Mouse (Mus musculus) CH12.LX (cell line): ENCODE measurements around the gene Mptx2.

Experiments
- BHLHE40 ChIP-seq: IDR thresholded peaks from 2 replicates; pipeline ENCODE4 v1.6.1; 2011; ENCODE audit warnings: mild to moderate bottlenecking, low read depth, low read length, improper control_type of control experiment
- CHD1 ChIP-seq: IDR thresholded peaks from 2 replicates; pipeline ENCODE4 v1.6.1; 2012; ENCODE audit warnings: low read depth, low read length, improper control_type of control experiment, inconsistent platforms
- CTCF ChIP-seq, 2 experiments: IDR thresholded peaks in 1 of 2; conservative IDR thresholded peaks in 1 of 2; 2 replicates each; pipeline ENCODE4 v1.5.1; 2011 to 2012; ENCODE audit warnings: low read depth in 2 of 2, low read length in 2 of 2, improper control_type of control experiment in 1 of 2, inconsistent platforms in 1 of 2, mild to moderate bottlenecking in 1 of 2, moderate library complexity in 1 of 2
- EP300 ChIP-seq: IDR thresholded peaks from 2 replicates; pipeline ENCODE4 v1.6.1; 2011; ENCODE audit warnings: low read length, improper control_type of control experiment
- GABPA ChIP-seq: IDR thresholded peaks from 2 replicates; pipeline ENCODE4 v1.6.1; 2012; ENCODE audit warnings: low read depth, low read length, improper control_type of control experiment, inconsistent platforms; ENCODE audit not compliant: insufficient replicate concordance
- HCFC1 ChIP-seq: IDR thresholded peaks from 2 replicates; pipeline ENCODE4 v1.6.1; 2012; ENCODE audit warnings: low read depth, mild to moderate bottlenecking, inconsistent platforms, low read length, improper control_type of control experiment
- IRF4 ChIP-seq: IDR thresholded peaks from 2 replicates; pipeline ENCODE4 v1.6.1; 2014; ENCODE audit warnings: low read depth, mild to moderate bottlenecking, inconsistent platforms, low read length, improper control_type of control experiment
- KAT2A ChIP-seq: IDR thresholded peaks from 2 replicates; pipeline ENCODE4 v1.6.1; 2012; ENCODE audit warnings: low read length, improper control_type of control experiment, inconsistent platforms; ENCODE audit not compliant: insufficient replicate concordance
- MYC ChIP-seq: IDR thresholded peaks from 2 replicates; pipeline ENCODE4 v1.6.1; 2011; ENCODE audit warnings: low read depth, mild to moderate bottlenecking, improper control_type of control experiment, low read length
- POLR2A ChIP-seq: IDR thresholded peaks from 2 replicates; pipeline ENCODE4 v1.6.1; 2011; ENCODE audit warnings: low read depth, mild to moderate bottlenecking, improper control_type of control experiment, low read length
- TCF12 ChIP-seq: IDR thresholded peaks from 2 replicates; pipeline ENCODE4 v1.6.1; 2014; ENCODE audit warnings: low read depth, mild to moderate bottlenecking, inconsistent platforms, low read length, improper control_type of control experiment
- ZKSCAN1 ChIP-seq: IDR thresholded peaks from 2 replicates; pipeline ENCODE4 v1.6.1; 2012; ENCODE audit warnings: low read depth, inconsistent platforms, low read length, improper control_type of control experiment, borderline replicate concordance

DNA sequence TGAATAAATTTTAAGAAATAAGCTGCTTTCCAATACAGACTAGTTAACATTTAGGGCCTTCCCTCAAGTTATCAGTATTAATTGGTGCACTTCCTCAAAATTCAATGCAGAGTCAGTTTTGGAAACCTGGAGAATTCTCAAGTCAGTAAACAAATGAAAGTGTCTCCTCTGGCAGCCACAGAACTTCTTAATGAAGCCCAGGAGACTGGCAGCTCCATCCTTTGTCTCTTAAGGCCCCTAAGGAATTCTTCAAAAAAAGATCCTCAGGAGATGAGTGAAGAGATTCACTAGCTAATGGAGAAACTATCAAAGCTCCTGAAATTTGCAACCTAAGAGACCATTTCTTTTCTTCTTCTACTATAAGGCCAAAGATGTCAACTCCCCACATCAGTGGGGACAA, 11.9 kb downstream of the Mptx2 start, which contains the start of gene Olfr418:
- TF ChIP-seq CTCF (conservative IDR thresholded peaks at IDR 0.05 in 1 of 2, IDR thresholded peaks at IDR 0.05 in 1 of 2; ENCODE audit: low read depth in 2 of 2, low read length in 2 of 2) (no peak), POLR2A (no peak), KAT2A (no peak), EP300 (no peak), TCF12 (no peak), CHD1 (no peak), GABPA (no peak), HCFC1 (no peak), ZKSCAN1 (no peak), BHLHE40 (no peak), MYC (no peak), IRF4 (no peak)
